Mouse (Mus musculus): ENCODE results near the gene Ppp1r14a.
A peak's percentile ranks its signal among the peaks of the same experiment; 100 is the strongest.

Ppp1r14a gene

GRCm38 (mm10) chr7:29334156-29334555 lies 45.0 kb downstream of the Ppp1r14a start:
- DNase-seq (ENCODE audit: low read depth) = no peak

GRCm38 (mm10) chr7:29335276-29335675 lies 46.2 kb downstream of the Ppp1r14a start:
- no peak for DNase-seq (ENCODE audit: low read depth)

- DNase-seq (ENCODE audit: low read depth) = no peak
These were observed 46.9 kb downstream of the Ppp1r14a start for GRCm38 (mm10) chr7:29335841-29336671.

GRCm38 (mm10) chr7:29336795-29337319 lies 47.7 kb downstream of the Ppp1r14a start:
- no peak for DNase-seq (ENCODE audit: low read depth)

GRCm38 (mm10) chr7:29337766-29338165 lies 48.7 kb downstream of the Ppp1r14a start:
- no peak for DNase-seq (ENCODE audit: low read depth)

- DNase-seq (ENCODE audit: low read depth) = no peak
These were observed 49.3 kb downstream of the Ppp1r14a start for GRCm38 (mm10) chr7:29338351-29338919.

- DNase-seq (ENCODE audit: low read depth) = peak; percentile 90
These were observed 50.0 kb downstream of the Ppp1r14a start for GRCm38 (mm10) chr7:29338984-29339679.

GRCm38 (mm10) chr7:29340247-29340646 lies 51.1 kb downstream of the Ppp1r14a start:
- no peak for DNase-seq (ENCODE audit: low read depth)

GRCm38 (mm10) chr7:29340838-29341237 lies 51.7 kb downstream of the Ppp1r14a start:
- DNase-seq (ENCODE audit: low read depth) = no peak

- DNase-seq (ENCODE audit: low read depth) = no peak
These were observed 52.6 kb downstream of the Ppp1r14a start for GRCm38 (mm10) chr7:29341722-29342121.

- DNase-seq (ENCODE audit: low read depth) = no peak
These were observed 53.5 kb downstream of the Ppp1r14a start for GRCm38 (mm10) chr7:29342489-29343092.
